Mouse (Mus musculus) megakaryocyte-erythroid progenitor cell, adult 5-6 weeks (primary cell): Measurements from ENCODE around the gene Camsap1. TPM values are rescaled to one million over a fixed set of nuclear protein-coding genes. Genes with fewer than 3 reads are reported as not detected.

Source experiments
- ATAC-seq: replicated peaks from 2 replicates; pipeline ENCODE4 v1.8.0; 2016; ENCODE audit warnings: mild to moderate bottlenecking, inconsistent platforms; ENCODE audit not compliant: severe bottlenecking, poor library complexity, low FRiP score, low TSS enrichment
- total RNA-seq, 2 experiments: library from RNA; stranded (forward) in 1 of 2; stranded (reverse) in 1 of 2; fragments of 200-1000, 215-1000 nt in 1 of 2; fragments of >200 nt in 1 of 2; fragmentation: Nextera tagmentation in 1 of 2; gene quantifications; 2 replicates each; pipeline ENCODE4 v1.2.3; 2014 to 2017

Gene Camsap1
- total RNA-seq, 2 experiments from 2014 or later = 37.5 to 44.6 TPM

DNA sequence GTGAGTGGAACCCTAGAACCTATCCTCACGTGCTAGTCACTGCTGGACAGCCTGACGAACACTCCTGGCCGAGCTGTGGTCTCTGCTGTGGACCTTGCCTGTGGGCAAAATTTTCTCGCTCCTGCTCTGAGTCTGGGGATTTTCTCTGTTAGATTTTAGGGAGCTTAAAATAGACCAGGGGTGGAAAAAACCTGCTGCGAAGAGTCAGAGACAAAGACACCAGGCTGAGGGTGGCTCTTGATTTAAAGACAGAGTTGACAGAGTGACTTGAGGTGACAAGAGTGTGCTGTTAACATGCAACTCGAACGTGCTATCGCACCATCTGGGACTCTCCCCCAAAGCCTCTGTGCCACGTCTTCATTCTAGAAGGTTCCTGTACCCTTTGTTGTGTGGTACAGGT is 84.1 kb downstream of the Camsap1 start:
- no peak for ATAC-seq

DNA sequence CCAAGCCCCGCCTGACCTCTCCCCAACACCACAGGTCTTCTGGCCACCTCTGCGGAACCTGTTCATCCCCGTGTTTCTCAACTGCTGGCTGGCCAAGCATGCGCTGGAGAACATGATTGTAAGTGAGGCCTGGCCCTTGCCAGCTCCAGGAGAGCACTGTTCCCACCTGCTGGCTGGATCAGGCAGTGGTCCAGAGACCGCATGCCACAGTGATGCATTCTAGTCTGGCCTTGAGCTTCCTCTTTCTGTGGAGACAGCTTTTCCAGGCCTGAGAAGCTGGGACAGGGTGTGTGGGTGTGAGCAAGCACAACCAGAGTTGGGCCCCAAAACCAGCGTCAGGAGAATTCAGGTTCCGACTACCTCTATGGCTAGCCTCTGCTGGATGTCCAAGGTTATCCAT is 90.6 kb downstream of the Camsap1 start:
- ATAC-seq = no peak

DNA sequence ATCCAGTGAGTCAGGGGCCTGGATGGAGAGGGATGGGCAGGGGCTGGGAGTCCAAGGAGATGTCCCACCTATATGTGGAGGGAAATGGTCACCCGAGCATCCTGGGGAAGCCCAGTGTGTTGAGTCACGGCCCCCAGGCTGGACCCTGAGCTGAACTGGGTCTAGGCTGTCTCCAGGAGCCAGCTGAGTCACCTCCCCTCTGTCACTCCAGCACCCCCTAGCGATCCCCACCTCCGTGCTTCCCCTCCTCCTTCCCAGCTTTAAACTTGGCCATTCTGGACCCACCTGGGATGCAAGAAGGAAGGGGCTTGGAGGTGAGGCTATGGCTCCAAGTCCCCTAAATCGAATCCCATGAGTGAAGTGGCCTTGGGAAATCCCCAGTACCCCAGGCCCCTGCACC is 94.9 kb downstream of the Camsap1 start:
- no peak for ATAC-seq

DNA sequence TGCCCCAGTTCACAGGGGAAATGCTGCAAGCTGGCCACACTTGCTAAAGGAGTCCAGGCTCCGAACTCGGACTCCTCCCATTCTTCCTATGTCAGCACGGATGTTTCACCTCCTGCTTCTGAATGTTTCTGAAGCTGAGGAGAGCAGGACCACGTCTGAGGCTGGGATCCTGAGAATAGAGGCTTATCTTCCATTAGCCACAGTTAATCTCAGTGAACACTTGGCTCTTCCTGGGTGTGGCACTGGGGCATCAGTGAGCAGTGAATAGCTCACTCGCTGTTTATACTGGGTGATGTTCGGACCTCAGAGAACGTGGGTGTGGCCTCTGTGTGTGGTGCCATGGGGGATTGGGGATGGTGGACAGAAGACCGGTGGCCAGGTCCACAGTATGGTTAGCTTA is 95.9 kb downstream of the Camsap1 start:
- ATAC-seq = no peak

DNA sequence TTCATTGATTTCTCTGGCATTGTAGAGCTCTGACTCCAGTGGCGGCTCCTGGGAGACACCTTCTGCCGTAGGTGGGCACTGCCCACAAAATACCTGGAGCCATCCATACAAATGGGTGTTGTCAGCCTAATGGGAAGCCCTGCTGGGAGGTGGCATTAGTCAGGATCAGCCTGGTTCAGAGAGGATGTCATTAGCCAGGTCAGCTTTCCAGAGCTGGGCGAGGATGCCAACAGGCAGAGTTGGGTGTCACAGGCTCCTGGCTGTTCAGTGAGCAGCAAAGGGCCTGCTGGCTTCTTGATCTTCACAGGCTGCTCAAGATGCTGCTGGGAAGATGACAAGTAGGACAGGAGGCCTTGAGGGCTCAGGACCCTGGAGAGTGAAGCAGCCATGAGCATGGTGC is 98.3 kb downstream of the Camsap1 start:
- ATAC-seq = no peak

DNA sequence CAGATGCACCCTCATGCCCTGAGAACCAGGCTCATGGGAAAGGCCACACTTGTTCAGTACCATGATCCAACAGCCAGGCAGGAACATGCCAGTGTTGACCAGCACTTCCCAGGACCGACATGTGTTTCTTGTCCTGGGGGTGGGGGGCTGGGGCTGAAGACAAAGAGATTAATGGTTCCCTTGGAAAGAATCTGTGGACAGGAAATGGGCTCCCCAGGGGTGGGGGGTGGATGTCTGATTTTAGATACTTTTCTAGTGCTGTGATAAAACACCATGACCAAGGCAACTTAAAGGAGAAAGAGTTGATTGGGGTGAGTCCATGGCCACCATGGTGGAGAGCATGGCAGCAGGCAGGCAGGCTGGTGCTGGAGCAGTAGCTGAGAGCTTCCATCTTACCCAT is 100.8 kb downstream of the Camsap1 start:
- ATAC-seq = no peak

DNA sequence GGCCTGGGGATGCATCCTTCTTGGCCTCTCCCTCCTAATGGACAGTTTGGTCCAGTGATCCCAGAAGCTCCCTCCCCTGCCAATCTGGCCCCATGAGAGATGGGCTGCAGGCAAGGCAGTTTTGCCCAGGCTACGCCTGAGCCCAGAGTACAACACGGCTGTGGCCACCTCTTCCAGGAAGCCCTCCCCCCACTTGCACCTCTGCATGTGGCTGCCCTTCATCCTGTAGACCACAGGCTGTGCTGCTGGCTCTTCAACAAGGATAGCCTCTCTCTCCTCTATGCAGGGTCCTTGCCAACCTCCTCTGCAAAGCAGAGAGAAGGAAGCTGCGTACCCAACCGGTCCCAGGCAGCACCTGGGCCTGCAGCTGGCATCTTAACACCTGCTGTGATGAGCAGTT is 104.0 kb downstream of the Camsap1 start:
- no peak for ATAC-seq

DNA sequence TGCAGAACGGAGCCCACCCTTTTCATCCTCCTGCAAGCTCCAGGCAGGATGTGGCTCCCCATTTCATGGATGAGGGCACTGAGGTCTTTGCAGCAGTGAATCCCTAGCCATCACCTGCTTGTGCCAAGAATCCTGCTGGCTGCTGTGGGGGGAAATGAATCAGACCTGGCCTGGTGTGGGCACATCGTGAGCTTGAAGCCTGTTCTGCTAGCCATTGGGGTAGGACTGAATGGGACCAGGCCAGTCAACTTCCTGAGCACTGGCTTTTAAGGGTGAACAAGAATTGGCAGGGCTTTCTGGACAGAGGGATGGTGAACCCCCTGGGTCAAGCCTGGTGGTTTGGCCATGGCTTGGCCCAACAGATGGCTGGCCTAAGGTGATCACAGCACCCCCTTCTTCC is 104.6 kb downstream of the Camsap1 start:
- ATAC-seq = no peak

DNA sequence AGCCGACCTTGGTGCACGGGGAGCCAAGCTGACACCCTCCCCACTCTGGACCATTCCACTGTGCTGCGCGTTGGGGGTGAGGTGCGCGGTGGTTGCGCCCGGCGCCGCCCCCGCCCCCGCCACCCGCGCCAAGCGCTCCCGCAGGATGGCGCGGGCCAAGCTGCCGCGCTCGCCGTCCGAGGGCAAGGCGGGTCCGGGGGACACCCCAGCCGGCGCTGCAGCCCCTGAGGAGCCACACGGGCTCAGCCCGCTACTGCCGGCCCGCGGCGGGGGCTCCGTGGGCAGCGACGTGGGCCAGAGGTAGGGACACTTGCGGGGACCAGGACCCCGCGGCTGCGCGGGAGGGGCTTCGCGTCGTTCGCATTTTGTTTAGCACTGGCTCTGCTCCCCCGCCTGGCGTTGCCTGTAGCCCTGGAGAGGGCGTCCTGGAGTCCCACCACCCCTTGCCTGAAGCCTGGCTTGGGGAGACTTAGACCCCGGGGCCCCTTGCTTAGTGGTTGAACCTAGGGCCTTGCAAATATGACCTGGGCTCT is 105.3 kb downstream of the Camsap1 start:
- no peak for ATAC-seq

DNA sequence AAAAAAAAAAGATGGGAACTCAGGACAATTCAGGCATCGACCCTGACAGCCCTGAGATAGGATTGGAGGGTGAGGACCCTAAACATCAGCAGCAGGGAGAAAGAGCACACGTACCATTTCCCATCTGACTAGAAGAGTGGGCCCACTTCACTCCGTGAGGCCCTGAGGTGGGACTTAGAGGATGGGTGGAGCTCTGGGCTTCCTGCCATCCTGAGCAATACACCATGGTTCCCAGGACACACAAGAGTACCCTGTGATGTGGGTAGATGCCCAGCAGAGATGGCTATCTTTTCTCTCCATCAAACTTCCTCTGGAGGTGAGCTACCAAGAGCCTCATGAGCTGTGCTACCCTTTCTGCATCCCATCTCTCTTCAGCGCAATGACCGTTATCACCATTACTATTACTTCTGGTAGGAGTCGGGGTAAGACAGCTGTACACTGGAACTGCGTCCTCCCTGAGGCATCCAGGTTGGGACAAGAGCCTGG is 105.8 kb downstream of the Camsap1 start:
- no peak for ATAC-seq

Other genes starting within 250 kb of the Camsap1 start
- gene Obp2b, start 246.3 kb downstream of the Camsap1 start, total RNA-seq (2014; fragmentation: Nextera tagmentation) = not detected in 2 replicates
- not detected in 2 replicates for gene Obp2b, start 246.3 kb downstream of the Camsap1 start, total RNA-seq (2017)
- gene Lcn3, start 217.7 kb downstream of the Camsap1 start, total RNA-seq (2014; fragmentation: Nextera tagmentation) = not detected in 2 replicates
- not detected in 2 replicates for gene Lcn3, start 217.7 kb downstream of the Camsap1 start, total RNA-seq (2017)
- not detected in 2 replicates for gene Lcn11, start 206.3 kb downstream of the Camsap1 start, total RNA-seq (2014; fragmentation: Nextera tagmentation)
- not detected in 2 replicates for gene Lcn11, start 206.3 kb downstream of the Camsap1 start, total RNA-seq (2017)
- not detected in 2 replicates for gene Gm13539, start 201.0 kb downstream of the Camsap1 start, total RNA-seq (2014; fragmentation: Nextera tagmentation)
- not detected in 2 replicates for gene Gm13539, start 201.0 kb downstream of the Camsap1 start, total RNA-seq (2017)
- gene Glt6d1, start 167.4 kb downstream of the Camsap1 start, total RNA-seq (2014; fragmentation: Nextera tagmentation) = not detected in 2 replicates
- not detected in 2 replicates for gene Glt6d1, start 167.4 kb downstream of the Camsap1 start, total RNA-seq (2017)
- gene Lcn9, start 160.1 kb downstream of the Camsap1 start, total RNA-seq (2014; fragmentation: Nextera tagmentation) = not detected in 2 replicates
- gene Lcn9, start 160.1 kb downstream of the Camsap1 start, total RNA-seq (2017) = not detected in 2 replicates
- gene Sohlh1, start 136.0 kb downstream of the Camsap1 start, total RNA-seq (2014; fragmentation: Nextera tagmentation) = not detected in 2 replicates
- not detected in 2 replicates for gene Sohlh1, start 136.0 kb downstream of the Camsap1 start, total RNA-seq (2017)
- not detected in 2 replicates for gene Kcnt1, start 119.5 kb downstream of the Camsap1 start, total RNA-seq (2014; fragmentation: Nextera tagmentation)
- not detected in 2 replicates for gene Kcnt1, start 119.5 kb downstream of the Camsap1 start, total RNA-seq (2017)
- gene Ubac1, start 38.5 kb upstream of the Camsap1 start, total RNA-seq (2014; fragmentation: Nextera tagmentation) = 185 and 204 TPM in 2 replicates
- gene Ubac1, start 38.5 kb upstream of the Camsap1 start, total RNA-seq (2017) = 100 and 151 TPM in 2 replicates
- 5.2 and 8.5 TPM in 2 replicates for gene Nacc2, start 139.9 kb upstream of the Camsap1 start, total RNA-seq (2014; fragmentation: Nextera tagmentation)
- gene Nacc2, start 139.9 kb upstream of the Camsap1 start, total RNA-seq (2017) = 3.8 and 3.9 TPM in 2 replicates
- not detected in 2 replicates for gene Lhx3, start 225.0 kb upstream of the Camsap1 start, total RNA-seq (2014; fragmentation: Nextera tagmentation)
- not detected in 2 replicates for gene Lhx3, start 225.0 kb upstream of the Camsap1 start, total RNA-seq (2017)